ENCODE assay signal across 9 mouse cellular contexts in genomic region chr1:75458789-75459684, GRCm38 (mm10). TPM values are rescaled to one million over a fixed set of nuclear protein-coding genes. Genes with fewer than 3 reads are reported as not detected.
DNase-seq lines count a peak whose midpoint lies in the region; ATAC-seq lines count a peak whose summit lies in the region.
"Had no signal": no experiment of that assay in that cellular context is flagged by ENCODE, and none has a peak within 500 bp of the region (broad histone marks: within the 10 kb centered on the region; RNA-seq: fewer than 3 reads in every experiment).

No protein-coding gene starts in this region.

- no peaks in the 10 kb centered on the region for H3K36me3 ChIP-seq in intestine, embryonic 16.5 days (ENCODE audit: control insufficient read depth, insufficient read depth, low read length)
- H3K36me3 ChIP-seq in midbrain, embryonic 12.5 days: no peaks in the 10 kb centered on the region

- peak overlapping the region; percentile 64 for H3K9ac ChIP-seq in intestine, embryonic 16.5 days (ENCODE audit: low read depth, low read length)
- H3K9ac ChIP-seq in midbrain, embryonic 12.5 days (replicated peaks): peak overlapping the region; percentile 46; the same call in 1 of the 2 replicates

- H3K27me3 ChIP-seq in intestine, embryonic 16.5 days (replicated peaks; ENCODE audit: control insufficient read depth, insufficient read depth, low read length): peaks cover 15% of the 10 kb centered on the region; the same call in 1 of the 2 replicates
- peaks cover 45% of the 10 kb centered on the region for H3K27me3 ChIP-seq in midbrain, embryonic 12.5 days

- no peaks in the 10 kb centered on the region for H3K9me3 ChIP-seq in intestine, embryonic 16.5 days (ENCODE audit: control insufficient read depth, low read length)
- no peaks in the 10 kb centered on the region for H3K9me3 ChIP-seq in midbrain, embryonic 12.5 days

- H3K4me1 ChIP-seq in intestine, embryonic 16.5 days (ENCODE audit: control insufficient read depth, insufficient read depth, low read length): peaks cover 19% of the 10 kb centered on the region
- H3K4me1 ChIP-seq in midbrain, embryonic 12.5 days: peaks cover 58% of the 10 kb centered on the region

- peak overlapping the region; percentile 63 for H3K4me2 ChIP-seq in intestine, embryonic 16.5 days (ENCODE audit: low read depth, low read length)
- peak overlapping the region; percentile 57 for H3K4me2 ChIP-seq in midbrain, embryonic 12.5 days (replicated peaks)

- peak; percentile 53 for DNase-seq in cerebellum, adult 9-10 months
- DNase-seq in cerebellum, adult 11-12 months: no peak
- DNase-seq in right cerebral cortex, adult 18-20 months: peak; percentile 72
- DNase-seq in right cerebral cortex, postnatal 4 days: no peak
- DNase-seq in B cell, adult 2 months: no peak

- ATAC-seq in intestine, embryonic 16.5 days: peak; percentile 45
- ATAC-seq in midbrain, embryonic 12.5 days (ENCODE audit: low FRiP score, low read depth): no peak
- no peak for ATAC-seq in megakaryocyte-erythroid progenitor cell, adult 5-6 weeks (replicated peaks; ENCODE audit: low FRiP score, low TSS enrichment, poor library complexity, severe bottlenecking)

- WGBS in intestine, embryonic 16.5 days: 9% methylated on average over 23 of the region's 23 CpGs
- WGBS in midbrain, embryonic 12.5 days: 19% methylated on average over 23 of the region's 23 CpGs

- peak overlapping the region; percentile 42 for H3K4me3 ChIP-seq in intestine, embryonic 16.5 days (ENCODE audit: low read length)
- peak overlapping the region; percentile 35 for H3K4me3 ChIP-seq in midbrain, embryonic 12.5 days

- peak overlapping the region; percentile 70 for H3K27ac ChIP-seq in intestine, embryonic 16.5 days (ENCODE audit: low read length)
- peak overlapping the region; percentile 76 for H3K27ac ChIP-seq in midbrain, embryonic 12.5 days (replicated peaks)

RNA-seq across cellular contexts. Expression of gene Asic4, which starts 8.8 kb away (rescaled TPM):
- 2.0 and 2.4 TPM in 2 replicates for polyA plus RNA-seq in intestine, embryonic 16.5 days (2015; fragmentation: Nextera tagmentation; extraction: Ambion mirVana)
- polyA plus RNA-seq in midbrain, embryonic 12.5 days (2016; fragmentation: Nextera tagmentation; extraction: Ambion mirVana): 45.0 and 47.7 TPM in 2 replicates
- total RNA-seq in megakaryocyte-erythroid progenitor cell, adult 5-6 weeks (2014; fragmentation: Nextera tagmentation): not detected in 2 replicates
- total RNA-seq in megakaryocyte-erythroid progenitor cell, adult 5-6 weeks (2017): not detected in 2 replicates
- total RNA-seq: liver, adult 2 months had no signal
- polyA plus RNA-seq: liver, adult 2 months had no signal

RNA-seq across cellular contexts. Expression of gene Chpf, which starts 20.1 kb away (rescaled TPM):
- 25.2 and 28.8 TPM in 2 replicates for polyA plus RNA-seq in intestine, embryonic 16.5 days (2015; fragmentation: Nextera tagmentation; extraction: Ambion mirVana)
- polyA plus RNA-seq in midbrain, embryonic 12.5 days (2016; fragmentation: Nextera tagmentation; extraction: Ambion mirVana): 35.9 and 36.3 TPM in 2 replicates
- total RNA-seq in megakaryocyte-erythroid progenitor cell, adult 5-6 weeks (2014; fragmentation: Nextera tagmentation): 3.1 and 4.0 TPM in 2 replicates
- total RNA-seq in megakaryocyte-erythroid progenitor cell, adult 5-6 weeks (2017): 0.15 and 1.2 TPM in 2 replicates

RNA-seq across cellular contexts. Expression of gene Tmem198, which starts 20.3 kb away (rescaled TPM):
- 1.5 and 1.9 TPM in 2 replicates for polyA plus RNA-seq in intestine, embryonic 16.5 days (2015; fragmentation: Nextera tagmentation; extraction: Ambion mirVana)
- 26.5 and 27.6 TPM in 2 replicates for polyA plus RNA-seq in midbrain, embryonic 12.5 days (2016; fragmentation: Nextera tagmentation; extraction: Ambion mirVana)
- total RNA-seq in megakaryocyte-erythroid progenitor cell, adult 5-6 weeks (2014; fragmentation: Nextera tagmentation): 0.49 TPM in 1 of 2 replicates, not detected in the other
- total RNA-seq in megakaryocyte-erythroid progenitor cell, adult 5-6 weeks (2017): not detected in 2 replicates

RNA-seq across cellular contexts. Expression of gene Gmppa, which starts 23.3 kb away (rescaled TPM):
- 134 and 137 TPM in 2 replicates for polyA plus RNA-seq in intestine, embryonic 16.5 days (2015; fragmentation: Nextera tagmentation; extraction: Ambion mirVana)
- 59.7 and 69.4 TPM in 2 replicates for polyA plus RNA-seq in midbrain, embryonic 12.5 days (2016; fragmentation: Nextera tagmentation; extraction: Ambion mirVana)
- total RNA-seq in megakaryocyte-erythroid progenitor cell, adult 5-6 weeks (2014; fragmentation: Nextera tagmentation): 70.3 and 92.5 TPM in 2 replicates
- 35.0 and 52.6 TPM in 2 replicates for total RNA-seq in megakaryocyte-erythroid progenitor cell, adult 5-6 weeks (2017)

RNA-seq across cellular contexts. Expression of gene Obsl1, which starts 47.2 kb away (rescaled TPM):
- polyA plus RNA-seq in intestine, embryonic 16.5 days (2015; fragmentation: Nextera tagmentation; extraction: Ambion mirVana): 38.7 and 42.7 TPM in 2 replicates
- 42.7 and 46.6 TPM in 2 replicates for polyA plus RNA-seq in midbrain, embryonic 12.5 days (2016; fragmentation: Nextera tagmentation; extraction: Ambion mirVana)
- total RNA-seq in megakaryocyte-erythroid progenitor cell, adult 5-6 weeks (2014; fragmentation: Nextera tagmentation): 0.40 and 0.68 TPM in 2 replicates
- total RNA-seq in megakaryocyte-erythroid progenitor cell, adult 5-6 weeks (2017): 0.30 and 0.47 TPM in 2 replicates

Comparison
In these comparisons a context has a peak if more than half of its experiments do, and no peak if none do; other contexts are left out.
1. DNase-seq: peak in cerebellum, adult 9-10 months (single experiment) and right cerebral cortex, adult 18-20 months (single experiment); none in cerebellum, adult 11-12 months (single experiment), right cerebral cortex, postnatal 4 days (single experiment) and B cell, adult 2 months (0 of 2).
2. RNA of gene Asic4, which starts 8.8 kb away (polyA plus RNA-seq): 45.0 to 47.7 TPM in midbrain, embryonic 12.5 days; 2.0 to 2.4 TPM in intestine, embryonic 16.5 days; every median in the first group is over 10 times any median in the second.